ENCODE assay signal across 10 mouse cellular contexts in genomic region chr6:128021106-128021930, GRCm38 (mm10).
DNase-seq lines count a peak whose midpoint lies in the region; ATAC-seq and TF ChIP-seq lines count a peak whose summit lies in the region.
"Had no signal": no experiment of that assay in that cellular context is flagged by ENCODE, and none has a peak within 500 bp of the region (broad histone marks: within the 10 kb centered on the region; RNA-seq: fewer than 3 reads in every experiment).

No protein-coding gene starts in this region.

- H3K9ac ChIP-seq in lung, postnatal 0 days (replicated peaks; ENCODE audit: low read depth), result no peak overlapping the region
- H3K9ac ChIP-seq in limb, embryonic 15.5 days, result no peak overlapping the region
- 0 out of 2 replicates have a peak overlapping the region, but pooled peaks have one; percentile 43 for H3K9ac ChIP-seq in stomach, postnatal 0 days (ENCODE audit: low read length)

- no peaks in the 10 kb centered on the region for H3K36me3 ChIP-seq in lung, postnatal 0 days (ENCODE audit: insufficient read depth, low read length)
- H3K36me3 ChIP-seq in limb, embryonic 15.5 days, result 0 out of 2 replicates have a peak, but pooled peaks cover 4% of the 10 kb centered on the region
- no peaks in the 10 kb centered on the region for H3K36me3 ChIP-seq in stomach, postnatal 0 days (ENCODE audit: control insufficient read depth, insufficient read depth, low read length)

- no peaks in the 10 kb centered on the region for H3K4me1 ChIP-seq in lung, postnatal 0 days (ENCODE audit: insufficient read depth, low read depth, low read length)
- H3K4me1 ChIP-seq in limb, embryonic 15.5 days, result peaks cover 37% of the 10 kb centered on the region
- H3K4me1 ChIP-seq in stomach, postnatal 0 days (replicated peaks; ENCODE audit: control insufficient read depth, insufficient read depth), result peaks cover 7% of the 10 kb centered on the region; the same call in 1 of the 2 replicates

- H3K4me3 ChIP-seq in lung, postnatal 0 days (ENCODE audit: low read depth, low read length), result no peak overlapping the region
- H3K4me3 ChIP-seq in limb, embryonic 15.5 days, result no peak overlapping the region
- H3K4me3 ChIP-seq in stomach, postnatal 0 days (ENCODE audit: low read depth, low read length), result no peak overlapping the region

- TF ChIP-seq CTCF in lung, postnatal 0 days (IDR thresholded peaks at IDR 0.05), result no peak
- no peak for TF ChIP-seq CTCF in stomach, postnatal 0 days (IDR thresholded peaks at IDR 0.05; ENCODE audit: low read depth)

- no peaks in the 10 kb centered on the region for H3K27me3 ChIP-seq in lung, postnatal 0 days (replicated peaks; ENCODE audit: insufficient read depth, low read length)
- H3K27me3 ChIP-seq in limb, embryonic 15.5 days, result no peaks in the 10 kb centered on the region
- no peaks in the 10 kb centered on the region for H3K27me3 ChIP-seq in stomach, postnatal 0 days (ENCODE audit: control insufficient read depth, insufficient read depth, low read length)

- peak; percentile 46 for ATAC-seq in lung, postnatal 0 days
- peak; percentile 11; the same call in 1 of the 2 replicates for ATAC-seq in limb, embryonic 15.5 days (ENCODE audit: insufficient number of reproducible peaks, low FRiP score, low TSS enrichment, low read depth)
- peak; percentile 62; the same call in 1 of the 2 replicates for ATAC-seq in stomach, postnatal 0 days (ENCODE audit: low FRiP score, low TSS enrichment)

- no peak for TF ChIP-seq EP300 in lung, postnatal 0 days (IDR thresholded peaks at IDR 0.05)
- TF ChIP-seq EP300 in stomach, postnatal 0 days (optimal IDR thresholded peaks at IDR 0.05), result no peak

- H3K4me2 ChIP-seq in lung, postnatal 0 days (replicated peaks; ENCODE audit: low read depth, low read length), result no peak overlapping the region
- no peak overlapping the region for H3K4me2 ChIP-seq in limb, embryonic 15.5 days
- H3K4me2 ChIP-seq in stomach, postnatal 0 days (replicated peaks; ENCODE audit: low read depth), result no peak overlapping the region

- DNase-seq in cerebellum, adult 9-11 months, result peak; percentile 63
- DNase-seq in cerebellum, postnatal 4 days (ENCODE audit: low spot score in 2 of 2), result no peak
- DNase-seq in lung, postnatal 0 days (ENCODE audit: low spot score), result peak; percentile 30
- DNase-seq in lung, postnatal 4 days, result no peak
- DNase-seq in stomach, postnatal 0 days (ENCODE audit: low spot score), result peak; percentile 40
- no peak for DNase-seq in right cerebral cortex, postnatal 36 days (ENCODE audit: low spot score in 2 of 2)
- no peak for DNase-seq in urinary bladder, postnatal 36 days (ENCODE audit: low spot score in 2 of 2)
- DNase-seq: cerebellum, adult 11 months; right cerebral cortex, postnatal 25 days had no signal

- H3K27ac ChIP-seq in lung, postnatal 0 days (ENCODE audit: low read length), result no peak overlapping the region
- no peak overlapping the region for H3K27ac ChIP-seq in limb, embryonic 15.5 days
- peak overlapping the region; percentile 80 for H3K27ac ChIP-seq in stomach, postnatal 0 days (replicated peaks)

- WGBS in lung, postnatal 0 days, result 42% methylated on average over 7 of the region's 10 CpGs
- WGBS in limb, embryonic 15.5 days, result 23% methylated on average over 8 of the region's 10 CpGs
- 32% methylated on average over 7 of the region's 10 CpGs for WGBS in stomach, postnatal 0 days

- H3K9me3 ChIP-seq in lung, postnatal 0 days (ENCODE audit: low read length), result no peaks in the 10 kb centered on the region
- H3K9me3 ChIP-seq in limb, embryonic 15.5 days, result no peaks in the 10 kb centered on the region
- no peaks in the 10 kb centered on the region for H3K9me3 ChIP-seq in stomach, postnatal 0 days (ENCODE audit: control insufficient read depth, low read length)

Comparison
In these comparisons a context has a peak if more than half of its experiments do, and no peak if none do; other contexts are left out.
1. DNase-seq: peak in cerebellum, adult 9-11 months (single experiment), lung, postnatal 0 days (single experiment) and stomach, postnatal 0 days (single experiment); none in cerebellum, postnatal 4 days (0 of 2), lung, postnatal 4 days (0 of 2), right cerebral cortex, postnatal 36 days (0 of 2) and urinary bladder, postnatal 36 days (0 of 2).
2. ATAC-seq: peak in every context shown above with its lines; median percentile 62 in stomach, postnatal 0 days; 46 in lung, postnatal 0 days; 11 in limb, embryonic 15.5 days.